Mouse (Mus musculus): ENCODE measurements around the gene Sctr. TPM values are rescaled to one million over a fixed set of nuclear protein-coding genes. Genes with fewer than 3 reads are reported as not detected.

Gene Sctr
- total RNA-seq, 2 experiments from 2014 or later = not detected

DNA sequence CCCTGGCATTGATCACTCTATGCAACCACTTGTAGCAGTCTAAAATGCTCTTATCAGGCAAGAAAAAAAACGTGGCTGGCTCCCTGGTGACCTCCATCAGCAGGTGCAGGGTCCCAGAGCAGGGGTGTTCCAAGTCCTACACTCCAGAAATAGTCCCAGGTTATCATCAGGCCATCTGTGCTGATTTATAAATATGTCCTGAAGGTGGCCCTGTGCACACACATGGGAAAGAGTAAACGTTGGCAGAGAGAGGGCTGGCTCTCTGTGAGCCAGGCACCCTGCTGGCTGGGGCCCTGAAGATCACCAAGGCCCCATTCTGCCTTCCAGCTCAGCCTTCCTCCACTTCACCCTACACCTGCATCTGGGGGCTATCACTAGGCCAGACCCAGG is 18.4 kb downstream of the Sctr start:
- no peak for ATAC-seq (ENCODE audit: poor library complexity, severe bottlenecking)

- no peak for ATAC-seq (ENCODE audit: poor library complexity, severe bottlenecking)
These were observed 21.0 kb downstream of the Sctr start for GRCm38 (mm10) chr1:120027693-120028092.

DNA sequence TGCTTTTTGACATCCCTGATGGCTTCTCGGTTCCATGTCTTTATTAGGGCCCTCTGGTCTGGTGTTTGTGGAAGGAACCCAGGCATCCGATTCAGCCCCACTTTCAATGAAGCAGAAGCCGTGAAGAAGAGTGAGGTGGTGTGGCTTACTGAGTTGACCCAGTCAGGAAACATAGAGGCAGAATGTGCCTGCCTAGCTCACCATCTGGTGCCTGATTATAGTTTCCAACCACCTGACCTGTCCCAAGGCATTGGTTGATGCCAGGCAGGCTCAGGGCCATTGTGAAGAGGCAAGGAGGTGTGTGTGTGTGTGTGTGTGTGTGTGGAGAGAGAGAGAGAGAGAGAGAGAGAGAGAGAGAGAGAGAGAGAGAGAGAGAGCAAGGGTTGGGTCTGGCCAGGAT is 23.8 kb downstream of the Sctr start:
- no peak for ATAC-seq (ENCODE audit: poor library complexity, severe bottlenecking)

DNA sequence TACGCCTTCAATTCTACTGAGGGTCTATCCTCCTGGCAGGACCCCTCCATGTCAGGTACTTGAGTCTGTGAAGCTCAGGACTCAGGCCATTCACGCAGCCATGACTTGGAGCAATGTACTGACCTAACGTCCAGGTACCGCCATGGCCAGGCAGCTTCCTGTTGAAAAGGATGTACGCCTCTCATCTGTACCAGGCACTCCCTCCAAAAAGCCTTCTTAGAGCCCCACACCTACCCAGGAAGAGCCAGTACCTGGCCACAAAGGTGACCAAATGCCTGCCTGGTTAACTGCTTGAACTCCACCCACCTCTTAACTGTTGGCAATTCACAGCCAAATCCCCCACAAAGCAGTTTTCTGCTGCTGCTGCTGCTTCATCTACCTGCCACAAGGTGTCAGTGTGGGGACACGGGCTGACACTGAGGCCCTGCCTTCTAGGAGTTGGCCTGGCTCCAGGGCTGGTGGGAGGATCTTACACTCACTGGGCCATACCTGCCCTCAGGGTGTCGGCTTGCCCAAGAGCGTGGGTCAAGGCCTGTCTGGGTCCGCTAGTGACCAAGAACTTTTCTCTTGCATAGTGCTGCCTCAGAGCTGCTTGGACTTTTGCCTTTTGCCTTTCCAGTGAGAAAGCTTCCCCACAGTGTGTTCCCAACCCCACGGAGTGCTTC is 26.2 kb downstream of the Sctr start:
- ATAC-seq (ENCODE audit: poor library complexity, severe bottlenecking) = peak; percentile 90

DNA sequence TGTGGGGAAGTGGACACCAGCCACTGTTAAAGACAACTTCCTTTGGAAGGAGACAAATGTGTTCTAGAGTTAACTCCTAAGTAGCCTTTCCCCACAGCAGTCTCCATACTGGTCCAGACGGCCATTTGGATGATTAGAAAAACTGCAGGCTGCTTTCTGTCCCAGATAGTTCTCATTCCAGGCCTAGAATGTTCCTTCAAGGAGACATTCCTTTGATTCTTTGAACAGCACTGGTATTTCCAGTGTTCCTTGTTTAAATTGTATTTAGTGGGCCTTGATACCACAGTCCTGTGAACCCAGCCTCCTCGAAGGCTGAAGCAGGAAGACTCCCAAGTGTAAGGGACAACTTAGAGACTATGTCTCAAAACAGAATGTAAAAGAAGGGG is 26.8 kb downstream of the Sctr start:
- ATAC-seq (ENCODE audit: poor library complexity, severe bottlenecking) = no peak

GRCm38 (mm10) chr1:120034793-120035192 is 28.1 kb downstream of the Sctr start:
- no peak for ATAC-seq (ENCODE audit: poor library complexity, severe bottlenecking)

- ATAC-seq (ENCODE audit: poor library complexity, severe bottlenecking) = no peak
These were observed 28.9 kb downstream of the Sctr start for GRCm38 (mm10) chr1:120035456-120036034.

DNA sequence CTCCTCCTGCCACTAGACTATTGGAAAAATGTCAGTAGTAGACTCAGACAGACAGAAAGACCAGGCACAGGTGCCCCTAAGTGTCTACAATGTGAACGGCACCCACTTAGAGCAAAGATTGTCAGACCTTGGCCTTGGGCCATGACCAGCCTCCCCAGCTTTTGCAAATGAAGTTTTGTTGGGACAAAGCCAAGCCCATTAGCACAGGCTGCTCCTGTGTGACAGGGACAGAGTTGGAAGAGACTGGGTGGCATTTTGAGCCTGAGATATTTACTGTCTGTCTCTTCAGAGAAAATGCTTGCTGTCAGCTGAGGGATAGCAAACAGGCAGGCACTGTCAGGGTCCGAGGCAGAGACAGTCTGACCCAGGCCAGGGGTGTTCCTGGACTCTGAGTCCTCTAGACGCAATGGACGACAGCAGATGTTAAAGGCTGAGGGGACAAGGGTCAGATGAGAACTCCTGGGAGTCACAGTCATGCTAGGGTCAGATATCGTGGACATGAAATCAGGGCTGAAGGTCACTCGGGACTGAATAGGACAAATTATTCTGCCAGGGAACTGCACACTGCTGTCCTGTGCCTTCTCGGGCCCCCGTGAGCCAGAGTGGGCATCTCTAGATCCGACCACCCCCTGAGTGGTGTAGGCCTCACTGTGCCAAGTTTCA is 30.5 kb downstream of the Sctr start:
- ATAC-seq (ENCODE audit: poor library complexity, severe bottlenecking) = no peak

- ATAC-seq (ENCODE audit: poor library complexity, severe bottlenecking) = no peak
These were observed 31.9 kb downstream of the Sctr start for GRCm38 (mm10) chr1:120038594-120038993.

- ATAC-seq (ENCODE audit: poor library complexity, severe bottlenecking) = no peak
These were observed 35.7 kb downstream of the Sctr start for GRCm38 (mm10) chr1:120042421-120042820.

DNA sequence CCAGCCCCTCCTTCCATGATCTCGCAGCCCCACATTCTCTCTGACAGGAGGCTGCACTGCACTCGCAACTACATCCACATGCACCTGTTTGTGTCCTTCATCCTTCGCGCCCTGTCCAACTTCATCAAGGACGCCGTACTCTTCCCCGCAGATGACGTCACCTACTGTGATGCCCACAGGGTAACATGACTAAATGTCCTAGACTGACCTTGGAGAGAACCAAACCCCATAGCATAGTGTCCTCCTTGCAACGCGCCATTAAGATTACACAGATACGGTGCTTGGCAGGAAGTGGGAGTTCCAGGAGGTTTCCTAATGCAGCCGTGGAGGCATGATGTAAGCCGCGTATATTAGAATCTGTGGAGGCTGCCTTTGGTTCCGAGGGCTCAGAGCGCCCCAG is 37.9 kb downstream of the Sctr start:
- peak; percentile 47 for ATAC-seq (ENCODE audit: poor library complexity, severe bottlenecking)

DNA sequence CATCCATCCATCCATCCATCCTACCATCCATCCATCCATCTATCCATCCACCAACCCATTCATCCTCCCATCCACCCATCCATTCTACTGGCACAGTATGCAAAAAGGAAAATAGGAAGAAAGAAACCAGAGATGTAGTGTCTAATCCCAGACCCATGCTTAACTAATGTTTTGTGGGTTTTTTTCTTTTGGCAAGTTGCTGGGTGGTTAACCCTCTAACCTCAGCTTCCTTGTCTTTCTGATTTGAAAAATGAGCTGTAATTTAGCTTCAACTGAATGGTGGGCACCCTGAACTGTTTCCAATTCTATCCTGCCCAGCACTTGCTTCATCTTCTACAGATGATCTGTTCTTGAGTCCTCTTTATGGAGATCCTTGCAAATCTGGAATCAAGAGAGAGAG is 40.6 kb downstream of the Sctr start:
- no peak for ATAC-seq (ENCODE audit: poor library complexity, severe bottlenecking)

DNA sequence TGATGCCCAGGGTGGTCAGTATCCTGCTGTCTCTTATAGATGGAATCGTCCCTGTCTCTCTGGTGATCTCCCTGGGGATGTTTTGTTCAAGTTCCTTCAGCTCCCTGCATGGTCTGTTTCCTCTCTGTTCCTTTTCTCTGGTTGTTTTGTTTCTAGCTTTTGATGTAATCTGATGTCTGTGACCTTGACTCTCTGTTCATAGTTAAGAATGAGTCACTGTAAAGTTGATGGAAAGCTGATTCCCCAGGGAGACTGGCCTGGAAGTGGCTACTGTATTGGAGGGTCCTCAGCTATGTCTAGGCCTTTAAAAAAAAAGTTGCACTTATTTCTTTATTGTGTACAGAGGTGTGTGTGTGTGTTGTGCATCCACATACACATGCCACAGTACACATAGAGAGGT is 44.4 kb downstream of the Sctr start:
- ATAC-seq (ENCODE audit: poor library complexity, severe bottlenecking) = no peak

GRCm38 (mm10) chr1:120054997-120055396 is 48.3 kb downstream of the Sctr start:
- peak; percentile 14 for ATAC-seq (ENCODE audit: poor library complexity, severe bottlenecking)

GRCm38 (mm10) chr1:120055475-120055874 is 48.8 kb downstream of the Sctr start:
- ATAC-seq (ENCODE audit: poor library complexity, severe bottlenecking) = peak; percentile 90

DNA sequence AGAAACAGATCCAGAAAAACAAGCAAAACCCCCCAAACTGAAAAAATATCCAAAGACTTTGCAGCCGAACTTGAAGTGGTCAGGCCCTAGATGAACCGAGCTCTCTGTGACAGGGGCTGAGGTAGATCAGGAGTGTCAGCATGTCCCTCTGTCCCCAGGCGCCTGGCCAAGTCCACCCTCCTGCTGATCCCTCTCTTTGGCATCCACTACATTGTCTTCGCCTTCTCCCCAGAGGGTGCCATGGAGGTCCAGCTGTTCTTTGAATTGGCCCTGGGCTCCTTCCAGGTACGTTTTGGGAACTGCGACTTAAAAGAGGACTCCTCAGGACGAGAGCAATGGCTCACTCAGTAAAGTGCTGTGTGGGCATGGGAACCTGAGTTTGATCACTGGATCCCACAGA is 49.5 kb downstream of the Sctr start:
- no peak for ATAC-seq (ENCODE audit: poor library complexity, severe bottlenecking)

- peak; percentile 20; the same call in 1 of the 2 replicates for ATAC-seq (ENCODE audit: poor library complexity, severe bottlenecking)
These were observed 50.4 kb downstream of the Sctr start for GRCm38 (mm10) chr1:120057044-120057443.

- ATAC-seq (ENCODE audit: poor library complexity, severe bottlenecking) = no peak
These were observed 51.2 kb downstream of the Sctr start for GRCm38 (mm10) chr1:120057674-120058430.

GRCm38 (mm10) chr1:120060687-120061086 is 54.0 kb downstream of the Sctr start:
- no peak for ATAC-seq (ENCODE audit: poor library complexity, severe bottlenecking)

DNA sequence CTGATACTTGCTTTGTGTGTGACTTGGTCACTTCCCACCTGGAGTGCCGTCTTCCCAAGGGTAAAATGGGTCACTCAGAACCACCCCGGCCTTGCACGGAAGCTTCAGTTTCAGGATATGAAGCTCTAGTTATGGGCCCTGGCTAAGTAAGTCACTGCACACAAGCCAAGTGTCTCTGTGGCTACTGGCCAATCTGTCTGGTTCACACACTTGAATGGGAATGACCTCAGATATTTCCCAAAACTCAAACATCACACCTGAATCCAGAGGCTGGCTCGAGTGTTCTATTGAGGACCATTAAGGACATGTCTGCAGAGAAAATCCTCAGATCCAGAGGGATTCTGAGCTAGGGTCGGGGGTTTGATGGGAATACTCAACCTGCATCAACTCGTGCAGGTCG is 55.5 kb downstream of the Sctr start:
- no peak for ATAC-seq (ENCODE audit: poor library complexity, severe bottlenecking)

- ATAC-seq (ENCODE audit: poor library complexity, severe bottlenecking) = no peak
These were observed 57.5 kb downstream of the Sctr start for GRCm38 (mm10) chr1:120064036-120064682.
